Mouse (Mus musculus) MEL (cell line): ENCODE results near the gene BC052040.

Experiments
- BHLHE40 ChIP-seq: IDR thresholded peaks from 2 replicates; pipeline ENCODE4 v1.6.1; 2012; ENCODE audit warnings: low read depth, mild to moderate bottlenecking, inconsistent platforms, low read length, improper control_type of control experiment, borderline replicate concordance
- CTCF ChIP-seq, 3 experiments: IDR thresholded peaks in 2 of 3; conservative IDR thresholded peaks in 1 of 3; 2 replicates each; pipeline ENCODE4 v1.5.1; 2011 to 2012; ENCODE audit warnings: low read length in 3 of 3, low read depth in 2 of 3, mild to moderate bottlenecking in 2 of 3, improper control_type of control experiment in 1 of 3, inconsistent platforms in 1 of 3, mixed read lengths in 1 of 3, moderate library complexity in 1 of 3; ENCODE audit not compliant: control insufficient read depth in 1 of 3, insufficient read depth in 1 of 3, poor library complexity in 1 of 3, severe bottlenecking in 1 of 3
- HCFC1 ChIP-seq: IDR thresholded peaks from 2 replicates; pipeline ENCODE4 v1.6.1; 2012; ENCODE audit warnings: low read depth, mild to moderate bottlenecking, inconsistent platforms, low read length, improper control_type of control experiment, moderate library complexity
- MAX ChIP-seq: IDR thresholded peaks from 2 replicates; pipeline ENCODE4 v1.6.1; 2011; ENCODE audit warnings: low read length, improper control_type of control experiment
- POLR2A ChIP-seq, 2 experiments: IDR thresholded peaks; 2 replicates each; pipeline ENCODE4 v1.6.1; 2011 to 2012; ENCODE audit warnings: low read length in 2 of 2, mild to moderate bottlenecking in 2 of 2, control low read depth in 1 of 2, improper control_type of control experiment in 1 of 2, low read depth in 1 of 2, moderate library complexity in 1 of 2; ENCODE audit not compliant: control insufficient read depth in 1 of 2, insufficient read depth in 1 of 2, poor library complexity in 1 of 2
- POLR2AphosphoS5 ChIP-seq: IDR thresholded peaks from 2 replicates; pipeline ENCODE4 v1.6.1; 2012; ENCODE audit warnings: low read depth, borderline replicate concordance, mild to moderate bottlenecking, inconsistent platforms, low read length, moderate library complexity, mixed read lengths

DNA sequence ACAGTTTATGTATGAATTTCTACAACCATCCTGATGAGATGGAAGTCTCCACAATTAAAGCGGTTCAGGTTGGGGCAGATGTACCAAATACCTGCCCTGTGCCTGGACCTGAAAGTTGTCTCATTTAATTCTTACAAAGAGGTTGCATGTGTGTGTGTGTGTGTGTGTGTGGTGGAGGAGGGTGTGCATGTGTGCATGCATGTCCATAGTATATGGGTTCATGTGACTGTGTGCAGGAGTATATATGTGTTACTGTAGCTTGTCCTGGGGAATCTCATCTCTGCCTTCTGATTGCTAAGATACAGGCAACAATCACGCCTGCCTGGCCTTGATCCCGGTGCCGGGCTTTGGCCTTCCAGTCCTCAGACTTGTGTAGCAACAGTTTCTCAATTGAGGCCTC, 106.1 kb downstream of the BC052040 start:
- TF ChIP-seq POLR2A (IDR thresholded peaks at IDR 0.05; ENCODE audit: control insufficient read depth in 1 of 2, insufficient read depth in 1 of 2, low read depth in 1 of 2, low read length in 2 of 2, poor library complexity in 1 of 2) (no peak), HCFC1 (no peak), CTCF (IDR thresholded peaks at IDR 0.05 in 2 of 3, conservative IDR thresholded peaks at IDR 0.05 in 1 of 3; ENCODE audit: control insufficient read depth in 1 of 3, insufficient read depth in 1 of 3, low read depth in 2 of 3, low read length in 3 of 3, poor library complexity in 1 of 3, severe bottlenecking in 1 of 3) (no peak), MAX (no peak), BHLHE40 (no peak), POLR2AphosphoS5 (no peak)
